Mouse (Mus musculus) erythroblast, embryonic 14.5 days (primary cell): Measurements from ENCODE around the gene Lmnb2.

ENCODE experiments used
- GATA1 ChIP-seq: IDR thresholded peaks from 2 replicates; pipeline ENCODE4 v1.6.1; 2012; ENCODE audit warnings: low read length, inconsistent platforms, mixed read lengths
- TAL1 ChIP-seq: IDR thresholded peaks from 3 replicates; pipeline ENCODE4 v1.6.1; 2012; ENCODE audit warnings: low read length, inconsistent platforms, mixed read lengths

DNA sequence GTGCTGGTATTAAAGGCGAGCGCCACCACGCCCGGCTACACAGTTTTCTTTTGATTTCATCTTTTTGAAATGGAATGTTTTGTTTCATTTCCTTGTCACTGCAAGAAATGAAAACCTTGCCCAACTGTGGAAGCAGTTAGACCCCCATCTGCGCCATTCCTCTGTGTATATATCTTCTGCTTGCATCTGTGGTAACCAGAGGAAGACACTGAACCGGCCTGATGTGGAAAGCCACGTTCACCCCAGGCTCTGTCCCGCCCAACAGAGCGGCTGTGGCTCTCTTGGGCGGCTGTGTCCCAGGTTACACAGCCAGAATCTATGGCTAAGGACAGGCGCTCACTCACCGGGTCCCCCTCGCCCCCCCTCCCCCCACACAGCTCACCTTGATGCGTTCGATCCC is 34.4 kb upstream of the Lmnb2 start:
- no peak for TF ChIP-seq TAL1
- no peak for TF ChIP-seq GATA1
